Mouse (Mus musculus) cerebellum, postnatal 25 days (tissue): ENCODE results near the gene Medag.

ENCODE experiments used
- DNase-seq, 2 experiments: peaks; one replicate each; pipeline ENCODE4 v3.0.0; 2021; ENCODE audit warnings: mixed read lengths in 2 of 2

Gene Medag

DNA sequence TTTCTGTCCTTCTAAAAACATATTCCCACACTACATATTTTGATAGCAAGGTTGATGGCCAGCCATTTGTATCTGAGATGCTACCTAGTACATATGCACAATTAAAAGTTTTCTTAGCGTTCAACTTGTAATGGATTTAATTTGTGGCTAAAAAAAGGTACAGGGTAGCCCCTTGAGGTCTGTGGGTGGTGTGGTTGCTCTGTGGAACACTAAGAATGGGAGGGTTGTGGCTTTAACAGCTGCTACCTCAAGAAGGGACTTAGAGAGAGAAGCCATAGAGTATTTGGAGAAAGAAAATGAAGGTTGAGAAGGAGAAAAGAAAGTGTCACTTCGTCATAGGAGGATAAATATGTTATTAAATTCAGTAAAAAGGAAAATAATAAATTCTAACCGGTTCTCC, 19.4 kb downstream of the Medag start:
- no peak for DNase-seq

DNA sequence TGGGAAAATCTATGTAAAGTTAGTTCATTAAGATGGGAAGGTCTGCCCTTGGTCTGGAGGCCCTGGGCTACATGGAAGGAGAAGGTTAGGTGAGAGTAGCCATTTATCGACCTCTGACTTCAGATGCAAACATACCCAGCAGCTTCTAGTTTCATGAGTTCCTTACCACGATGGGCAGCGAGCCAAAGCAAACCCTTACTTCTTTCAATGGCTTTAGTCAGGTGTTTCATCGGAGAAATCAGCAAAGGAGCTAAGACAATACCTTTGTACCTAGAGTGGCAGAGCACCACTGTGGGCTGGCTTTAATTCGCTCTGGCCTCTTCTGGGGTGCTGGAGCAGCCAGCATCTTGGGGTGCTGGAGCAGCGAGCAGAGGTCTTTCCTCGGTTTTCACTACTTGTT, 22.1 kb downstream of the Medag start:
- DNase-seq: no peak

- no peak for DNase-seq
These were observed 22.7 kb downstream of the Medag start for GRCm38 (mm10) chr5:149434141-149434690.

GRCm38 (mm10) chr5:149436541-149436940, 25.0 kb downstream of the Medag start:
- no peak for DNase-seq

DNA sequence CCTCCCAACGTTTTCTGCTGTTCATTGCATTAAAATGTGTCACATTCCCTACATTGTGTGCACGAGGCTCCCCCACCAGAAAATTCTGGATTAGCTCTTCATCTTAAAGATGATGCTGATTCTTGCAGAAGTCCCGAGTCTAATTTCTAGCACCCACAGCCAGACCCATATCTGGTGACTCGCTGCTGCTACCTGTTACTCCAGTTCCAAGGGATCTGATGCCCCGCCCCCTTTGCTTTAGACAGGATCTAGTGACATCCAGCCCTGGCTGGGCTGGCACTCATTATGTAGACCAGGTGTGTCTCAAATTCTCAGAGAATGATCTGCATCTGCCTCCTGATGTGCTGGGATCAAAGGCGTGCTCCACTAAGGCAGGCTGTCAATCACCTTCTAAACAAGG, 25.6 kb downstream of the Medag start:
- DNase-seq: no peak

GRCm38 (mm10) chr5:149439531-149440179, 28.1 kb downstream of the Medag start, which contains the start of gene Tex26:
TSS of gene Tex26 (plus strand) at chr5:149439660.
- DNase-seq: peak; percentile 65 to 78

GRCm38 (mm10) chr5:149440180-149440573, 28.6 kb downstream of the Medag start:
- peak; percentile 97 to 98 for DNase-seq

- peak; percentile 29 to 31 for DNase-seq
These were observed 30.2 kb downstream of the Medag start for GRCm38 (mm10) chr5:149441646-149442276.

GRCm38 (mm10) chr5:149442277-149442660, 30.7 kb downstream of the Medag start:
- peak; percentile 34 to 54 for DNase-seq

DNA sequence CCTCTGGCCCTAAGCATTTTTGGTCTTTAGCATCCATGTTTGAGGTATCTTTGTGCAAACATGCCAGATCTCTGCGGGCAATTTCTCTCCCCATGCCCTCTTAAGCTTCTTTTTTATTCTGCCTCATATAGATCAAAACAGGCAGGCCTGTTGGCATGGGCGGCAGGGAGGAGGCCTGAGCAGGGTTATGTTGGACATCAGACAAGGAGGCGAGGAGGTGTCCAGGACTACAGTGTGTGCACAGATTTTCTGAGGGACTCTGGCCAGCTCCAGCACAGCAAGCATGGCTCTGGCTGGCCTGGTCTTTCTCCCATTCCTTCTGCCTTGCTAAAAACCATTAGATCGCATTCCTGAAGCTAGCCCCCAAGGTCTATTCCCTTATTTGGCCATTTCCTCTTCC, 32.9 kb downstream of the Medag start:
- peak; percentile 82 to 88 for DNase-seq

DNA sequence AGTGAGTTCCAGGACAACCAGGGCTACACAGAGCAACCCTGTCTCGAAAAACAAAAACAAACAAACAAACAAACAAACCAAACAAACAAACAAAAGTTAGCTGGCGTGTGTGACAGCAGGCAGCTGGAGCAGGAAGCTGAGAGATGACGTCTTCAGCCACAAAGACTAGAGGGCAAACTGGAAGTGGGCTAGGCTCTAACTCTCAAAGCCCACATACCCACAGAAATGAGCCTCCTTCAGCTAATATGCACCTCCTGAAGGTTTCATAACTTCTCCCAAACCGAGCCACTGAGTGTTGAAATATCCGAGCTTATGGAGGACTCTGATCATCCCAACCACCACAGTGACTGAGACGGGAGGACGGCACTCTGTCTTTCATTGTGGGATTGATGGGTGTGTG, 34.9 kb downstream of the Medag start:
- DNase-seq: no peak

GRCm38 (mm10) chr5:149447733-149448132, 36.2 kb downstream of the Medag start:
- DNase-seq: no peak

- DNase-seq: no peak
These were observed 37.9 kb downstream of the Medag start for GRCm38 (mm10) chr5:149449406-149449805.

- no peak for DNase-seq
These were observed 39.7 kb downstream of the Medag start for GRCm38 (mm10) chr5:149451209-149451681.

- DNase-seq: peak; percentile 73 to 82
These were observed 42.7 kb downstream of the Medag start for GRCm38 (mm10) chr5:149454281-149454680.

- no peak for DNase-seq
These were observed 45.0 kb downstream of the Medag start for GRCm38 (mm10) chr5:149456544-149456943.

DNA sequence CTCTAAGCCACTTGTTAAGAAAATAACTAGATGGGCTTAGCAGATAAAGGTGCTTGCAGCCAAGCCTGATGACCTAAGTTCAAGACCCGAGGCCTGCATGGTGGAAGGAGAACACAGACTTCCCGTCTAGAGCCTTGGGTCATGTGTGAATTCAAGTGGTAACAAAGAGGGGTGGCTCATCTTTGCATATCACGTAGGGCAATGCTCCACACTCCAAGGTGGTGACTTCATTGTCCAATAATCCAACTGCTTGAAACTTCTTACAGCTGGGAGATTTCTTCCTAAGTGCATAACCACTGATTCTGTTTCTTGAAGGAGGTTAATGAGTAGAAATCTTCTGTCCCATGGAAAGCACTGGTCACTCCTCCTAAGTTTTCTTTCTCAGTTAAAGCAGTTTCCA, 50.5 kb downstream of the Medag start:
- DNase-seq: no peak

- no peak for DNase-seq
These were observed 53.8 kb downstream of the Medag start for GRCm38 (mm10) chr5:149465305-149465704.

DNA sequence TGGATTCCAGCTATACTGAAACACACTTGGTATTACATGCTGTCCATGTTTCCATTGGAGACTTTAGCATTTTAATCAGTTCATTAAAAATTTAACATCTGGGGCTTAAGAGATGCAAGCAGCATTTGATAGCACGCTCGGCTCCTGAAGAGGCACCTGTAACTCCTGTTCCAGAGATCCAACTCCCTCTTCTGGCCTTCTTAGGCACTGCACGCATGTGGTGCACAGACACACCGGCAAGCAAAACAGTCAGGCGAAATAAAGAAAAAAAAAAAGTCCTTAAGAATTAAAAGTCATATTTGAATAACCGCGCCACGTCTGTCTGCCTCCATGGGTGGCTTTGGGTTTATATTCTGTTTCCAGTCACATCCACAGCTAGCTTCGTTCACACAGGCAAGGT, 62.6 kb downstream of the Medag start:
- DNase-seq: no peak

DNA sequence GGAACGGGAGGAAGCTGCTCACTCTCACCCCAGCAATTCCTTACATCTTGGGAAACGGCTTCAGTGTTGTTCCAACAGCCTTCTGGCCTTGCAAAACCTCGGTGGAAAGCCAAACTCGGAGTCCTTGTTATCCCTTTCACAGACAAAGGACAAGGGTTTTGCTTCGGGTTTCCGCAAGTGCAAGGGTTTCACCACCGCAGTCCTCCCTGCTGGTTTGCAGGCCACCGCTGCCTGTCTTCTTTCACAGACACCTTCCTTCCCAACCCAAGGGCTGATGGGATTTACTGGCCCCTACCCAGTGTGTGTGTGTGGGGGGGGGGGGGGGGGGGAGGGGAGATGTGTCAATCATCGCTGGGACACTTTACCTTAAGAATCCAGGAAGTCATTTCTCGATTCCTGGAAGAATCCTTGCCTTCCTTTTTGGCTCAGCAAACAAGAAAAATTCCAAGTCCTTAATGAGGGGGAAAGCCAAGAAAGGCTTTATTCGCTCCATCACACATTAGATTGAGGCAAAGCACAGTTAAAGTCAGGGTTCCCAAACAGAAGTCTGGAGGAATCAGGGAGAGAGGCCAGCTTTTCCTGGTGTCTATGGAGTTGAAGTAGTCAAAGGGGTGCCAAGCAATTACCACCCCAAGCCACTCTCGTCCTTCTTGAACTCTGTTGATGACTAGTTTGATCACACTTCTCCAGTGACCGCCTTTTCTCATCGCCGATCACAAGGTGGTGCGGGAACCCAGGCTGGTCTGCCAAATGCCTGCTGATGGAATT, 63.3 kb downstream of the Medag start:
- DNase-seq: no peak
